Mouse (Mus musculus) thymus, postnatal 10 days (tissue): ENCODE data around the gene Alkbh2.

ENCODE experiments used
- DNase-seq, 2 experiments: peaks; one replicate each; pipeline ENCODE4 v3.0.0; 2021; ENCODE audit warnings: low spot score in 2 of 2

Alkbh2 gene

GRCm38 (mm10) chr5:114101873-114102272, 26.1 kb downstream of the Alkbh2 start:
- DNase-seq: no peak

GRCm38 (mm10) chr5:114100390-114101099, 27.5 kb downstream of the Alkbh2 start:
- DNase-seq: peak; percentile 8 to 15

GRCm38 (mm10) chr5:114099709-114100389, 28.2 kb downstream of the Alkbh2 start:
- DNase-seq: peak; percentile 84 to 93

- DNase-seq: peak; percentile 11 to 23
Measured at GRCm38 (mm10) chr5:114091057-114091807, 36.8 kb downstream of the Alkbh2 start, which contains the start of gene Svop. Gene Svop (minus strand): TSS chr5:114091570.

GRCm38 (mm10) chr5:114090421-114091013, 37.5 kb downstream of the Alkbh2 start:
- no peak for DNase-seq

GRCm38 (mm10) chr5:114087875-114088480, 40.0 kb downstream of the Alkbh2 start:
- DNase-seq: no peak

- no peak for DNase-seq
Measured at GRCm38 (mm10) chr5:114085501-114085900, 42.5 kb downstream of the Alkbh2 start.

GRCm38 (mm10) chr5:114077009-114077408, 51.0 kb downstream of the Alkbh2 start:
- no peak for DNase-seq
